Mouse (Mus musculus): ENCODE measurements around the gene Rheb. TPM values are rescaled to one million over a fixed set of nuclear protein-coding genes. Genes with fewer than 3 reads are reported as not detected.

Gene Rheb
- total and polyA plus RNA-seq, 2 experiments from 2014 or later: 117 to 335 TPM

GRCm38 (mm10) chr5:24843103-24843475 lies 665 bp upstream of the Rheb start:
- Histone ChIP-seq H3K27me3 (ENCODE audit: insufficient read depth, low read length) (no peaks in the 10 kb centered on the region), H3K4me1 (ENCODE audit: insufficient read depth) (peaks cover 29% of the 10 kb centered on the region)
- 3% methylated on average over 21 of the region's 21 CpGs for WGBS

GRCm38 (mm10) chr5:24841662-24842273 lies 656 bp downstream of the Rheb start:
- Histone ChIP-seq H3K9ac (peak overlapping the region; percentile 95), H3K27me3 (ENCODE audit: insufficient read depth, low read length) (no peaks in the 10 kb centered on the region), H3K4me3 (ENCODE audit: low read depth, low read length) (peak overlapping the region; percentile 90), H3K4me1 (ENCODE audit: insufficient read depth) (peaks cover 29% of the 10 kb centered on the region), H3K36me3 (ENCODE audit: insufficient read depth) (no peaks in the 10 kb centered on the region), H3K27ac (ENCODE audit: low read depth, low read length) (peak overlapping the region; percentile 99), H3K4me2 (ENCODE audit: low read depth) (peak overlapping the region; percentile 80), H3K9me3 (ENCODE audit: low read length) (no peaks in the 10 kb centered on the region)
- peak; percentile 16; the same call in 1 of the 2 replicates for ATAC-seq
- WGBS: under 1% methylated on average over 45 of the region's 50 CpGs
- TF ChIP-seq CTCF (IDR thresholded peaks at IDR 0.05; ENCODE audit: low read depth): no peak
- peak; percentile 48 for DNase-seq

More at GRCm38 (mm10) chr5:24843103-24843475, 665 bp upstream of the Rheb start:
- H3K9ac ChIP-seq: peak overlapping the region; percentile 59
- TF ChIP-seq CTCF (IDR thresholded peaks at IDR 0.05; ENCODE audit: low read depth): no peak
- H3K27ac ChIP-seq (ENCODE audit: low read depth, low read length): peak overlapping the region; percentile 96
- H3K4me2 ChIP-seq (ENCODE audit: low read depth): peak overlapping the region; percentile 79
- ATAC-seq (peak; percentile 19), DNase-seq (no peak)
- peak overlapping the region; percentile 90 for H3K4me3 ChIP-seq (ENCODE audit: low read depth, low read length)
- H3K36me3 ChIP-seq (ENCODE audit: insufficient read depth): no peaks in the 10 kb centered on the region
- H3K9me3 ChIP-seq (ENCODE audit: low read length): no peaks in the 10 kb centered on the region

- H3K36me3 ChIP-seq (ENCODE audit: insufficient read depth): no peaks in the 10 kb centered on the region
- peak overlapping the region; percentile 80 for H3K4me2 ChIP-seq (ENCODE audit: low read depth)
- 16% methylated on average over 11 of the region's 11 CpGs for WGBS
- DNase-seq: no peak
- TF ChIP-seq CTCF (IDR thresholded peaks at IDR 0.05; ENCODE audit: low read depth): no peak
- H3K4me1 ChIP-seq (ENCODE audit: insufficient read depth): peaks cover 29% of the 10 kb centered on the region
- peak overlapping the region; percentile 95 for H3K9ac ChIP-seq
- H3K4me3 ChIP-seq (ENCODE audit: low read depth, low read length): peak overlapping the region; percentile 90
- no peaks in the 10 kb centered on the region for H3K27me3 ChIP-seq (ENCODE audit: insufficient read depth, low read length)
- H3K9me3 ChIP-seq (ENCODE audit: low read length): no peaks in the 10 kb centered on the region
- no peak for ATAC-seq
- H3K27ac ChIP-seq (ENCODE audit: low read depth, low read length): peak overlapping the region; percentile 99; the same call in 1 of the 2 replicates
Measured at GRCm38 (mm10) chr5:24840975-24841431, 1.4 kb downstream of the Rheb start.

GRCm38 (mm10) chr5:24834491-24834890 lies 7.9 kb downstream of the Rheb start:
- no peak for DNase-seq
- Histone ChIP-seq H3K9ac (no peak overlapping the region), H3K27me3 (ENCODE audit: insufficient read depth, low read length) (no peaks in the 10 kb centered on the region), H3K4me1 (ENCODE audit: insufficient read depth) (peaks cover 9% of the 10 kb centered on the region; the same call in 1 of the 2 replicates), H3K4me2 (ENCODE audit: low read depth) (no peak overlapping the region), H3K9me3 (ENCODE audit: low read length) (no peaks in the 10 kb centered on the region), H3K4me3 (ENCODE audit: low read depth, low read length) (no peak overlapping the region), H3K27ac (ENCODE audit: low read depth, low read length) (no peak overlapping the region), H3K36me3 (ENCODE audit: insufficient read depth) (no peaks in the 10 kb centered on the region)
- 54% methylated on average over 5 of the region's 5 CpGs for WGBS
- TF ChIP-seq CTCF (IDR thresholded peaks at IDR 0.05; ENCODE audit: low read depth): no peak
- ATAC-seq: no peak

GRCm38 (mm10) chr5:24831912-24832311 lies 10.5 kb downstream of the Rheb start:
- H3K4me3 ChIP-seq (ENCODE audit: low read depth, low read length): no peak overlapping the region
- 0 out of 2 replicates have a peak, but pooled peaks cover 7% of the 10 kb centered on the region for H3K4me1 ChIP-seq (ENCODE audit: insufficient read depth)
- no peaks in the 10 kb centered on the region for H3K36me3 ChIP-seq (ENCODE audit: insufficient read depth)
- H3K9me3 ChIP-seq (ENCODE audit: low read length): no peaks in the 10 kb centered on the region
- no peak for TF ChIP-seq CTCF (IDR thresholded peaks at IDR 0.05; ENCODE audit: low read depth)
- WGBS: 95% methylated on average over 3 of the region's 3 CpGs
- DNase-seq: no peak
- ATAC-seq: no peak
- H3K27ac ChIP-seq (ENCODE audit: low read depth, low read length): no peak overlapping the region
- no peak overlapping the region for H3K4me2 ChIP-seq (ENCODE audit: low read depth)
- H3K27me3 ChIP-seq (ENCODE audit: insufficient read depth, low read length): no peaks in the 10 kb centered on the region
- no peak overlapping the region for H3K9ac ChIP-seq

- WGBS: 95% methylated on average over 3 of the region's 3 CpGs
- Histone ChIP-seq H3K36me3 (ENCODE audit: insufficient read depth) (no peaks in the 10 kb centered on the region), H3K4me1 (ENCODE audit: insufficient read depth) (no peaks in the 10 kb centered on the region), H3K9me3 (ENCODE audit: low read length) (no peaks in the 10 kb centered on the region), H3K27ac (ENCODE audit: low read depth, low read length) (no peak overlapping the region), H3K9ac (no peak overlapping the region), H3K27me3 (ENCODE audit: insufficient read depth, low read length) (no peaks in the 10 kb centered on the region), H3K4me3 (ENCODE audit: low read depth, low read length) (no peak overlapping the region), H3K4me2 (ENCODE audit: low read depth) (no peak overlapping the region)
- ATAC-seq (no peak), DNase-seq (no peak)
- no peak for TF ChIP-seq CTCF (IDR thresholded peaks at IDR 0.05; ENCODE audit: low read depth)
Measured at GRCm38 (mm10) chr5:24828446-24828845, 14.0 kb downstream of the Rheb start.

- no peaks in the 10 kb centered on the region for H3K36me3 ChIP-seq (ENCODE audit: insufficient read depth)
- no peak overlapping the region for H3K4me3 ChIP-seq (ENCODE audit: low read depth, low read length)
- H3K27ac ChIP-seq (ENCODE audit: low read depth, low read length): no peak overlapping the region
- DNase-seq (no peak), ATAC-seq (no peak)
- H3K9me3 ChIP-seq (ENCODE audit: low read length): no peaks in the 10 kb centered on the region
- WGBS: 99% methylated on average over 2 of the region's 2 CpGs
- TF ChIP-seq CTCF (IDR thresholded peaks at IDR 0.05; ENCODE audit: low read depth): no peak
- no peak overlapping the region for H3K4me2 ChIP-seq (ENCODE audit: low read depth)
- H3K9ac ChIP-seq: no peak overlapping the region
- no peaks in the 10 kb centered on the region for H3K4me1 ChIP-seq (ENCODE audit: insufficient read depth)
- H3K27me3 ChIP-seq (ENCODE audit: insufficient read depth, low read length): no peaks in the 10 kb centered on the region
Measured at GRCm38 (mm10) chr5:24827173-24827572, 15.3 kb downstream of the Rheb start.

Data from forebrain, postnatal 0 days (tissue).